Mouse (Mus musculus) cerebellum, postnatal 25 days (tissue): ENCODE data around the gene Fbxl12.
"Not testable (repeated sequence)": the region's sequence is repeated elsewhere in the genome, so short reads cannot be mapped to it uniquely, and the experiment has no call there.

Source experiments
- DNase-seq, 2 experiments: peaks; one replicate each; pipeline ENCODE4 v3.0.0; 2021; ENCODE audit warnings: mixed read lengths in 2 of 2

Gene Fbxl12

GRCm38 (mm10) chr9:20651602-20652259, 7.2 kb upstream of the Fbxl12 start, which contains the start of gene Pin1:
Gene Pin1, plus strand, starts transcription at chr9:20652095.
- DNase-seq: peak; percentile 97 to 98

GRCm38 (mm10) chr9:20645121-20645520, 554 bp upstream of the Fbxl12 start:
- DNase-seq: no peak

DNA sequence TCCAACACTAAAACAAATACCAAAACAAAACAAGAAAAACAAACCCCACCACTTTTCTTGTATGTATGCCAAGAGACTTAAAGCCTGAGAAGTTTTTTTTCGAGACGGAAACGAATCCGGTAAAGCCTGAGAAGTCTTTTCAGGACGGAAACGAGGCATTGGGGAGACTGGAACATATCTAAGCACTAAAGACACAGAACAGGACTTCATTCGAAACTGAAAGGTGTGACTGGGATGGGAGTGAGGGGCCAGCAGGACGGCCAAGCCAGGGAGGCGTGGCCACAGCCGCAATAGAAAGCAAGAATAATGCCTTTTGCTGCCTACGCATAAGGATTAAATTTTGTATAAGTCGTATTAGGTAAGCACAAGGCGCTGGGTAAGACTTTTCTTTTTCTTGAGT, 786 bp downstream of the Fbxl12 start:
- DNase-seq: peak in 1 of 2 experiments; percentile 3

GRCm38 (mm10) chr9:20642896-20643466, 1.6 kb downstream of the Fbxl12 start:
- DNase-seq: peak; percentile 39 to 70

- DNase-seq: peak; percentile 35 to 65
Measured at GRCm38 (mm10) chr9:20642101-20642895, 2.3 kb downstream of the Fbxl12 start, which contains the start of gene Ubl5. Gene Ubl5, plus strand, starts transcription at chr9:20642878.

DNA sequence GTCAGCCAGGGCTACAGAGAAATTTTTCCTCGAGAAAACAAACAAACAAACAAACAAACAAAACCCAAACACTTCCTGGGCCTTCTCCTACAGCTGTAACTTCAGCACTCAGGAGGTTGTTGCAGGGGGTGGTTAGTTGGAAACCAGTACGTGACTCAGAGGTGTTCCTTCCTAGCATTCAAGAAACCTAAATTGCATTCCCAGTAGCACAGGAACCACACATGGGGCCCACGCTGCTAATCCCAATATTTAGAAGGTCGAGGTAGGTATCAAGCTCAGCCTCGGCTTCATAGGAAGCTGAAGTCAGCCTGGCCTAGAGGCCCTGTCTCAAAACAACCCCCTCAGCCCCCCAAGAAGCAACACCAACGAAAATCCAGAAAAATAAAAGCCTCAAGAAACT, 3.1 kb downstream of the Fbxl12 start:
- peak in 1 of 2 experiments; percentile 1 for DNase-seq

DNA sequence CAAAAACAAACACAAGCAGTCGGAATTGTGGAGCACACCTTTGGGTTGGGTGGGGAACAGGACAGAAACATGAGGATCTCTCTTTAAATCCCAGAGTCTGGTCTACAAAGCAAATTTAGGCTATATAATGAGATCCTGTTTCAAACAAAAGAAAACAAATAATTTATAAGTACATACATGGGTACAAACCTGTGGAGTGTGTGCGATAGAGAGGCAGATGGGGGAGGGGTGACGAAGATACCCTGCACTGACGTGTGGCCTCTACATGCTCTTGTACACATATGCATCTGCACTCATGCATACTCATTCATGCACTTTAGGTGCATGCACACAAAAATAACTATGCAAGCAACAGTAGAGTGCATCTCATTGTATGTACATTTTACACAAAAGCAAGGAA, 5.1 kb downstream of the Fbxl12 start:
- DNase-seq: no peak

DNA sequence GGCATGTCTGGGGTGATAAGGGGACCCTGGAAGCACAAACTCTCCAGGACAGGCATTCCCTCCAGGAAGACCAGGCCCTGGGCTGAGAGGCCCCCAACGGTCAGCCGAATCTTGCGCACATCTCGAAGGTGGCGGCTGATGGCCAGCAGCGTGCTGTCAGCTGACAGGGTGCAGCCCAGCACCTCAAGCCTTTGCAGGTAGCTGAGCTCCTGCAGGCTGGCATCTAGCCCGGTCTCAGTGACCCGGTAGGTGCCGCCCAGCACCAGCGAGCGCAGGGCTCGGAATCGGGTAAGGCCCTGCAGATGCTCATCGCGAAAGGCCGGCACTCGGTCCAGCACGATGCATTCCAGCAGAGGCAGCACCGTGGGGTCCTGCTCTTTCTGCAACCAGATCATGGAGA, 6.0 kb downstream of the Fbxl12 start:
- peak; percentile 5 to 17 for DNase-seq

- DNase-seq: peak in 1 of 2 experiments; percentile 2
Measured at GRCm38 (mm10) chr9:20636790-20637189, 7.8 kb downstream of the Fbxl12 start.

DNA sequence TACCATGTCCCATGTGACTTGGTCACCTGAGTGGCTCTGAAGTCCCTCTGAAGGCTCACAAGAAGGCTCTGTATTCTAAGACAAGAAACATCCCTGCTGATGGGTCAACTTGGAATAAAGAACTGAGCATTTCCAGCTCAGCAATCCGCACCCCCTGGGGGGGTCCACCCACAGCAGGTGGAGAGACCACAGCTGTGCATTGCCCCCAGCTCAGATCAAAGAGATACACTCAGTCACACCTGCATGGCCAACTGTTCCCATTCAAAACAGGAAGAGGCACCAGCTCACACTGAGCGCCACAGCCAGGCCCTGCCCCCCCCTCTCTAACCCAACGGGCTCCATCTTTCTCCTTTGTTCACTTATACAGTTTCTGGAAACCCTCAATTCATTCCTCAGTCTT, 8.3 kb downstream of the Fbxl12 start:
- peak; percentile 1 to 4 for DNase-seq

DNA sequence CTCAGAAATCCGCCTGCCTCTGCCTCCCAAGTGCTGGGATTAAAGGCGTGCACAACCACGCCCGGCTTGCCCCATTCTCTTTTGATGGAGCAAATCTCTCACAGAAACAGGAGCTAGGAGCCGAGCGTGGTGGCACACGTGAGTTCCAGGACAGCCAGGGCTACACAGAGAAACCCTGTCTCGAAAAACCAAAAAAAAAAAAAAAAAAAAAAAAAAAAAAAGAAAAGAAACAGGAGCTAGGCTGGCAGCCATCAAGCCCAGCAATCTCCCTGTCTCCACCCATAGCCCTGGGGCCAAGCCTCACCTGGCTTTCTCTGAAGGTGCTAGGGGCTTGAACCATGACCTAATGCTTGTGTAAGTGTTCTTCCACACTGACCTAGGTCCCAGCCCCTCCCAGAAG, 8.9 kb downstream of the Fbxl12 start:
- DNase-seq: not testable (repeated sequence)

DNA sequence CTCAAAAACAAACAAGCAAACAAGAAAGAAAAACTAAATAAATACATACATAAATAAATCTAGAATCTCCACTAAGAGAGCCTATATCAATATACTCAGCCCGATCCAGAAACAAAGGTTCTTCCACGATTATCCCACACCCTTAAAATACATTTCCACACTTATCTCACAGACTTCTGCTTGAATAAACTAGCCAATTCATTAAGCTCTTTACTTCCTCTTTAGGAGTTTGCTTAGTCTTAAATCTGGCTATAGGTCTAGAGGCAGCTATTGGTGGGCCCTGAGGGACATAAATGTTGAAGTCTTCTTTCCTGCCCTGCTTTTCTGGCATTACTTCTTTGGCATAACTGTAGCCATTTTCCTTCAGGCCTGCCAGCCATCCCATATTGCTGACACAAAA, 13.2 kb downstream of the Fbxl12 start:
- no peak for DNase-seq

DNA sequence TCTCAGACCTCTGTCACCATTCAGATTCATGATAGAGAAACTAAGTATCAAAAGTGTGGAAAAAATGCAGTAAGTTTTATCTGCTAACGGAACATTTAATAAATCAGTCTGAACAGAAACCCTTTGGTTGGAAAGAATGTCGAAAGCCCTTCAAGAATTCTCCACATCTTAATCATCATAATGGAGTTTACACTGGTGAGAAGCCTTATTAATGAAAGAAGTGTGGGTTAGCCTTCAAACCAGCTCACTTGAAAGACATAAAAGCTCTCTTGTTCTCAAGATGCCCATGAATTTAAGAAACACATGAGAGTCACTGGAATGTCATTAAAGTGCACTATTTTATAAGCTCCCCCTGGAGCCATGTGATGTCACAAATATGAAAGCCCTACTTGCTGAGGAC, 27.9 kb downstream of the Fbxl12 start:
- no peak for DNase-seq

DNA sequence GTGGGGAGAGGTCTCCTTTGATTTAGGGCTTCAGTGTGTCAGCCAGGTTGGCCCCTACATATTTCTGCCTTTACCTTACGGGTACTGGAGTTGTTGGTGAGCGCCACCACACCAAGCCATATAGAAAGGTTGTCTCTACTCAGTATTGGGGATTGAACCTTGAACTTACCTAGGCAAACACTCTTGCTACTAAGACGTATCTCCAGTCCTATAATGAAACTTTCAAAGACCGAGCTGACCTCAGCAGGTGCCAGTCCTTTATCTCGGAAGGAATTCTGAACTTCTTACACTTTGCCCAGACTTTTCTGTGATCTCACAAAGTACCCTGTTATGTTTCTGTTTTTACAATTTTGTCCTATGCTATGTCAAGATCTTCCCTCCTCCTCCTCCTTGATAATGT, 32.6 kb downstream of the Fbxl12 start:
- DNase-seq: no peak

GRCm38 (mm10) chr9:20609831-20610464, 34.6 kb downstream of the Fbxl12 start:
- DNase-seq: no peak

DNA sequence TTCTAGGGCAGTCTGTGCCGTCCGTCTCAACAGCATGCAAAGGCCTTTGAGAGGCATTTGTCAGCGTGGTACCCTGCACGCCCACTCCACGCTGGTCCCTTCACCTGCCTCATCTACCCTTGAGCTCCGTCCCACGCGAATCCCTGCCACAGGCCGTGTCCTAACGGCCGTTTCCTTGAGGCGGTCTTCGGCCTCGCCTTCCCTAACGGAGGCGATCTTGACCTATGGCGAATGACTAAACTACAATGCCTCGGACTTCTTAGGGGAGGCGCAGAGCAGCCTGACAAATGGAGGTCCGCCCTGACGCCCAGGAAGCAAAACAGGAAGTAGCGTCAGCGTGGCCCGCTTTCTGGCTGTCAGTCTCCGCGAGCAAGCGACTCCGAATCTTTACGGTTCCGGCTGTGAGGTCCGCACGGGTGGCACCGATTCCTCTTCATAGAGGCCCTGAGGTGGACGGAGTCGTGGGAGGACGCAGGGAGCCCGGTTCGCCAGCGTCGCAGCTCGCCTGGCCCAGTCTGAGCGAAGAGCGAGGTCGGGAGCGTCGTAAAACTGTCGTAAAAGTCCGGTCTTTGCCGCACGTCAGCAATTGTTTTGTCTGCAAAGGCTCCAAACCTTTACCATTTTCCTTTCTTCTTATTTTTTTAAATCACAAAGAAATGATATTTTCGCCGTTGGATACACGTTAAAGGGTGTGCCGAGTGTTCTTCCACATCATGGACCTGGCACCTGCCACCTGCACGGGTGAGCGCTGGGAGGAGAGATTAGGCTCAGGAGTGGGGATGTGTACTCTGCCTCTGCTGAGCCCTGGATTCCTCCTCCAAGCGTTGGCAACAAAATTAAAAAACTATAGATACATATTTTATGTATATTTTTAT, 37.2 kb downstream of the Fbxl12 start:
- DNase-seq: peak; percentile 90 to 97

DNA sequence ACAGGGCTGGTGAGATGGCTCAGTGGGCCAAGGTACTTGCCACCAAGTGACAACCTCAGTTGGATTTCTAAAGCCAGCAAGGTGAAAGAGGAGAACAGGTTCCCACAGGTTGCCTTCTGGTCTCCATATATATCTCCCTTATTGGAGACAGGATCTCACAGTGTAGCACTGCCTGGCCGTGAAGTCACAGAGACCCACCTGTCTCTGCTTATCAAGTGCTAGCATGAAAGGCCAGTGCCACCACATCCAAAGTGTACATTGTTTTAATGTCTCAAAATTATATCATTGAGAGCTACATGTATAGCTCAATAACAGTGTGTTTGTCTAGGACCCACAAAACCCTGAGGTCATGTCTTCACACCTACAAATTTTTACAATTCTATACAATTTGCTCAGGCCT, 38.3 kb downstream of the Fbxl12 start:
- DNase-seq: no peak

- no peak for DNase-seq
Measured at GRCm38 (mm10) chr9:20601270-20601669, 43.3 kb downstream of the Fbxl12 start.

DNA sequence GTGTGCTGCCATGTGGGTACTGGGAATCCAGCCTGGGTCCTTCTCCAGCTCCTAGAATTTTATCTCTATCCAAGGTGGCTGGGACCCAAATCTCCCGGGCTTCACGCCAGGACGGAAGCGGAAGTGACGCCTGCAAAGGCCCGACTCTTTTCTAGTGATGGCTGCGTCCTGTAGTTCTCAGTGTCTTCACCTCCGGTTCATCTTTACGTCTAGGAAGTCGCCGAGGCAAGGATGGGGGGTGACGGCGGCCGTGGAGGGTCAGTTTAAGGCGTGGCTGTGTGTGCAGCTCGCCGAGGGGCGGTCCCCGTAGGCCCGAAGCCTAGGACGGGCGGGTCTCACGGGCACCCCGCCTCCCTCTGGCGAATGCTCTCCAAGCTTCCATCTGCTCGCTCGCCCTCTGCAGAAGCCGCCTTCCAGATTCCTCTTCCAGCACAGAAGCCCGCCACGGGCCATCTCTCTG, 63.4 kb downstream of the Fbxl12 start, which contains the start of gene Zfp846:
Gene Zfp846 (plus strand): TSS at position 117 of the 460 bp plus-strand sequence.
- peak; percentile 100 for DNase-seq

GRCm38 (mm10) chr9:20576591-20576990, 68.0 kb downstream of the Fbxl12 start:
- DNase-seq: no peak

DNA sequence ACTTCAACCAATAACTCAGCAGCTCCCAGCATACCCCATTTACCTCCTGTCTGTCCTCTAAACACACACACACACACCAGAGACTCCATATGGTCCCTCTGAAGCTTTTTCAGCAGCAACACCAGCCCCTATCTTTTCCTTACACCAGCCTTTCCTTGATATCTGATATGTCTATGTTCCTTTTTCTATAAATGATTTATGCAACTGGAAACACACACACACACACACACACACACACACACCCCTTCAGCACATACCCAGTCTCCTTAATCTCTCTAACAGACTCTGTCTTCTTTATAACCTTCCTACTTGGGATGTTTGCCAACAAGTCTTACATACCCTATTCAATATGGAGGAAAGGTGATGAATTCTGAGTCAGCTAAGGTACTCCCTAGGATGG, 73.5 kb downstream of the Fbxl12 start:
- no peak for DNase-seq
